Mouse (Mus musculus): Measurements from ENCODE around the gene Reep6.

Reep6 gene

GRCm38 (mm10) chr10:80329273-80330081, at the start of gene Reep6, which contains the start of gene Pcsk4:
Gene Reep6, plus strand, starts transcription at chr10:80329953.
Gene Pcsk4, minus strand, starts transcription at chr10:80329498.
- DNase-seq (ENCODE audit: low spot score in 2 of 2): peak; percentile 82 to 91

DNA sequence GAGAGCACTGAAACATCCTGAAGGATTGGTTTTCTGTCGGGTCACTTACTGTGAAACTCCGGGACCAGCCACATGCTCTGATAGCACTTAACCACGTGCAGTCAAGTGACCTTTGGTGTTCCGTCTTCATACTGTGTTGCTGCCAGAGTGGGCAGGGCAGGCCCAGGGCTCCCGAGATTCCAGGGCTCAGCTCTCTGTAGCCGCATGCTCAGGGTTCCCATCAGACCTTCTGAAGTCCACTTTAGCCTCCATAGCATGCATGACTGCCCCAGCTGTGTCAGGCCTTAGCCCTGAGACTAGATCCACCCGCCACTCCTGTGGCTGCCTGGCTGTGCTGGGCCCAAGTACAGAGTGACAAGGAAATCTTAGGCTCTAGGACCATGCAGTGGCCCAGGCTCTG, 48.4 kb upstream of the Reep6 start:
- no peak for DNase-seq (ENCODE audit: low spot score in 2 of 2)

- DNase-seq (ENCODE audit: low spot score in 2 of 2): no peak
Observed at GRCm38 (mm10) chr10:80281921-80282371, 47.8 kb upstream of the Reep6 start.

DNA sequence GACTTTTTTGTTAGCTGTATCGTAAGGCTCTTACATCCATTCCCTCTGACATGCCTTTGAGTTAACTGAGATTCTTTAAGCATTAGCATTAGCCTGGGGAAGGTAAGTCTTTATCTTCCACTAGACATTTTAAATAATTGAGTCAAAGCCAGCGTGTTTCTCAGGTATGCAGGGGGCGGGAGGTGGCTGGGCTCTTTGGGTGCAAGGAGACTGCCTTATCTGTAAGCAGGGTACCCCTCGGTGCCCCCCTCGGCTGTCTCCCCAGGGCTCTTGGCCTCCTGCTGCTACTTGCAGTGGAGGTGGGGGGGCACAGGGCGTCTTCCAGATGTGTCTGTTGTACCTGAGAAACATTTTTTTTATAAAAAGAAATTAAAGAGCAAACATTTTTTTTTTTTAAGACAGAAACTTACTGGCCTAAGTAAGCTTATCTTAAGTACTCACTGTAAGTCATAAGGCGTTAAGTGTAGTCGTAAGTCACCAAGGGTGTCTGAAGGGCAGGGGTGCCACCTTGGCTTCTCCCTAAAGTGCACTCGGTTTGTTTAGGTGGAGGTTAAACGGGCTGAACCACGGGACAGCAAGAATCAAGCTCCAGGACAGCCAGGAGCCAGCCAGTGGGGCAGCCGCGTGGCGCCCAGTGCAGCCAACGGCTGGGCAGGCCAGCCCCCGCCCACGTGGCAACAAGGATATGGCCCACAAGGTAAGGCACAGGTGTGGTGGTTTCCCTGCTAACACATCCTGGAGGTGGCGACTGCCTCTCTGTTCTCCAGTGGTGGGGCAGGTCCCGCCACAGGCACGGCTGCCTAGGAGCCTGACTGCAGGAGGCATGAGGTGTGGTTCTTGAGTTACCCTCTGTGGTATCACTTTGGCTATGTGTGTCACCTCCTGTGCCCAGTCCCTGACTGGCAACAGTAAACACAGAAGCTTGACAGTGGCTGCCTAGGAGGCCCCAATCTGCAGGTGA, 47.0 kb upstream of the Reep6 start:
- DNase-seq (ENCODE audit: low spot score in 2 of 2): no peak

GRCm38 (mm10) chr10:80285222-80286070, 44.3 kb upstream of the Reep6 start:
- DNase-seq (ENCODE audit: low spot score in 2 of 2): no peak

DNA sequence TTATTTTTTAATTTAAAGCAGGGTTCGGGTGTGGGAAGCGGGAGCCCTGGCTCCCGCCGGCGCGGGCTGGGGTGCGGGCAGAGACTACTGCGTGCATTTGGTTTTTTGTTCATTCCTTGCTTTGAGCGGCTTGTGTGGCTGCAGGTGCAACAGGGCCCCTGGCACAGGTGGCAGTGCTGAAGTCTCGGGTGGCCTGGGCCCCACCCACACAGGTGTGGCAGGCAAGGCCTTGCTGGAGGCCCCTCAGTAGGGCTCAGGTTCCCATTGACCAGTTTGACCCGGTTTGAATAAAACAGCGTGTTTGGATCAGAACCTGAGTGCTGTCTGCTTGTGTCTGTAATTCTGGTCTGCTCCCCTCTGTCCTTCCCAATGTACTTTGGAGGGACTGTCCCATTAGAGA, 41.7 kb upstream of the Reep6 start:
- no peak for DNase-seq (ENCODE audit: low spot score in 2 of 2)

GRCm38 (mm10) chr10:80288657-80289056, 41.1 kb upstream of the Reep6 start:
- DNase-seq (ENCODE audit: low spot score in 2 of 2): no peak

GRCm38 (mm10) chr10:80292251-80293146, 37.3 kb upstream of the Reep6 start, which contains the start of gene Rps15:
Gene Rps15, plus strand, starts transcription at chr10:80292453.
- DNase-seq (ENCODE audit: low spot score in 2 of 2): peak; percentile 78 to 91

DNA sequence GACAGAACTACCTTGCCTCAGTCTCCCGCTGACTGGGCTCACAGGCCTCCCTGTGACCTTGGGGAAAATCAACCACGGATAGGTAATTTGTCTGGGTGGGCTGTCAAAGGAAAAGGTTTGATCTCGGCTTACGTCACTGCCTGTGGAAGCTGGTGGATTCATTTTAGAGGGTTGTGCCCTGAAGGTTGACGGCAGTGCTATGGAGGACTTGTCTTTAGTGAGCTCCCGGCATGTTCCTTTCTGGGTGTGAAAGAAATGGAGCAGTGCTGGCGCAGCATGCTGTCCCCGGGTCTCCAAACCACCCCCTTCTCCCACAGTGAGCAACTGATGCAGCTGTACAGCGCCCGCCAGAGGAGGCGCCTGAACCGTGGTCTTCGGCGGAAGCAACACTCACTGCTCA, 36.4 kb upstream of the Reep6 start:
- no peak for DNase-seq (ENCODE audit: low spot score in 2 of 2)

- no peak for DNase-seq (ENCODE audit: low spot score in 2 of 2)
Observed at GRCm38 (mm10) chr10:80294311-80294710, 35.4 kb upstream of the Reep6 start.

GRCm38 (mm10) chr10:80294788-80295303, 34.9 kb upstream of the Reep6 start:
- no peak for DNase-seq (ENCODE audit: low spot score in 2 of 2)

DNA sequence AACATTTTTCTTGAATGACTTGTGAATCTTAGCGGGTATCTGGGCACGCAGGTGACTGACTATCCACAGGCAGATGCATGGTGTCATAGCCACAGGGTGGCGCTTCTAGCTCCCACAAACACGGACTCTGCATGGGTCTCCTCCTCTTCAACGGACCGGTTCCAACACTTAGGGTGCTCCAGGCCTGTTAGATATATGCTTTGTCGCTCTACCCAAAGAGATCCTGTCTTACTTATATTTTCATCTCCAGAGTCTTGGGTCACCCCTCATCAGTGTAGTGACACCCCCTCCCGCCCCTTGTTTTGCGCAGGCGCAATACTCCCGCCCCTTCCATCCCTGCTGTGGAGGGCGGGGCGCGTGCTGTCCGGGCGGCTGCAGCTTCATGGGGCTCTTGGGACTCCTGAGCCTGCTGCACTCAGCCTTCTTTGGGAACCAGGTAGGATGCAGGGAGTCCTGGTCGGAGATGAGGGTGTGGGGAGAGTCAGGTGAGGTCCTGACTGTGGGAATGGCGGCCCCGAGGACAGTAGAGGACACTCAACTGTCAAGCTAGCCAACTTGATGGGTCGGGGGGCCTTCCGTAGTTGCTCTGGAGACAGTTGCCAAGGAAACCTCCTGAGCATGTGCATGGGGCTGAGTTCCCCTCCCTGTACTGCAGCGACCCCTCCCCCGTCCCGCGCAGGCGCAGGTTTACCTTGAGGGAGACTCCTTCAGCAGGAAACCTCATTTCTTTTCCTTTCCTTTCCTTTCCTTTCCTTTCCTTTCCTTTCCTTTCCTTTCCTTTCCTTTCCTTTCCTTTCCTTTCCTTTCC, 33.9 kb upstream of the Reep6 start, which contains the start of gene Apc2:
Apc2 (plus strand) TSS at position 360 of the 808 bp plus-strand sequence.
- peak; percentile 65 to 70 for DNase-seq (ENCODE audit: low spot score in 2 of 2)

DNA sequence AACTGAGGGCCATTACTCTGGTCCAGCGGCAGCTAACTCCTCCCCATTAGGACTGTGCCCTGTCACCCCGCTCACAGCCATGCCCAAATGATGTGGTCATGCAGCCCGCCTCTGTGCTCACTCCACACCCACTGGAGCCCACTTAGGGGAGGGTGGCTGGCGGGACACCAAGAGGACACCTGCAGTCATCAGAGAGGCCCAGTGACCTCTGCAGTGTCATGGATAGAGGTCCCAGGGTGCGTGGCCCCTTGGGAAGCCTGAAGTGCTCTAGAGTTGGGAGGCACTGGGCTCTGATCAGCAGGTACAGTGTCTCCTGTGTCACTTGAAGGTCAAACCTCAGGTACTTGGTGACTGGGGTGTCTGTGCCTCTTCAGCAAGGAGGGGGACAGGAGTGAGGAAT, 32.9 kb upstream of the Reep6 start:
- DNase-seq (ENCODE audit: low spot score in 2 of 2): no peak

- DNase-seq (ENCODE audit: low spot score in 2 of 2): no peak
Observed at GRCm38 (mm10) chr10:80297526-80298133, 32.1 kb upstream of the Reep6 start.

GRCm38 (mm10) chr10:80298571-80299281, 31.0 kb upstream of the Reep6 start:
- peak; percentile 78 to 85 for DNase-seq (ENCODE audit: low spot score in 2 of 2)

DNA sequence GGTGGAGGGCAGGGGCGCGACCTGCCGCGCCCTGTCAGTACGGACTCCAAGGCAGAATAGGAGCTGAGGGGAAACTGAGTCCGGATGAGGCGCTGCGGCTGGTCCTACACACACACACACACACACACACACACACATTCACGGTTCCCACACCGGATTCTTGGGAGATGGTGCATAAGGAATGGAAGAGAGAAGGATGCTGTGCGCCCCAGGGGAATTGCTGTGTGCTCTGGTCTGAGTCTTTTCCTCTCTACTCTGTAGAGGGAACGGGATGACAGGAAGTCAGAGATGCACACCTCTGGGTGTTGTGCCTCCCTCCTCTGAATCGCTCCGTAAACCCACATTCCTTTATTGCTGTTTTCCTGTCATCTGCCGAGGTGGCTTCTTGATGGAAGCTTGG, 30.5 kb upstream of the Reep6 start:
- DNase-seq (ENCODE audit: low spot score in 2 of 2): no peak

DNA sequence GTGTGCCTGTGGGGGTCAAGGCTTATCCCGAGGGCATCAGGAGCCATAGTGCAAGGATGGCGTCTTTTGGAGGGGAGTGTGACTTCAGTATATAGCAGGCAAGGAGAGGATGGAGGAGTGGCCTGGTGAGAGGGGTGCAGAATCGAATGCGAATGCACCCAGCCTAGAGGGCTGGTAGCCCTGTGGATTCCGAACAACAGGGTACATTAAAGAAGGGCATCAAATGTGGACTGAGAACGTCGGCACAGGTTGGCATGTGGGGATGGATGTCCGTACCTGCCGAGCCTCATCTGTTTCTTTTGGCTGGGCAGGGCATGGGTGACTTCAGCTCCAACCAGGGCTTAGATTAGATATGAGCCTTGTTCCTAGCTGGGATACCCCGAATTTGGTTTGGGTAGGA, 29.9 kb upstream of the Reep6 start:
- no peak for DNase-seq (ENCODE audit: low spot score in 2 of 2)

DNA sequence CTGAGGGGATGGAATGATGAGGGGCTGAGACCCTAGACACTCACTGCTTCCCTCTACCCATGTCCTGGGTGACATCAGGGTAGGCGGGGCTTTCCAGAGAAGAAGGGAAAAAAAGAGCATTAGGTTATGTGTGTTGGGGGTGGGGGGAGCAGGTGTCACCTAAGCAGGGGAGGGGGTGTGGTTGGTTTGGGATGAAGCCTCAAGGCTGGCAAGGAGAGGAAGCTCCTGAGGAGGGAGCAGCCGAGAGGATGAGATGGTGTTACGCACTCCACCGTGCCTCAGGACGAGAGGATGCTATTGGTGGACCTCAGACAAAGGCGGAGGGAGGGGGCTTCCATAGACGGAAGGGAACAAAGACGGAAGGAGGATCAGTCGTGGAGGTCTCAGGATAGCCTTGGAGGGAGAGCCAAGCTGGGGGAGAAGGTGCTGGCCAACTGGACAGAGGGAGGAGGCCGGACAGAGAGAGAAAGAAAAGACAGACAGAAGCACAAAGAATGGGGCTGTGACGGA, 29.0 kb upstream of the Reep6 start:
- DNase-seq (ENCODE audit: low spot score in 2 of 2): no peak
